Mouse (Mus musculus) lung, embryonic 14.5 days (tissue): Measurements from ENCODE around the gene Dnajc17. TPM values are rescaled to one million over a fixed set of nuclear protein-coding genes. Genes with fewer than 3 reads are reported as not detected.
A peak's percentile ranks its signal among the peaks of the same experiment; 100 is the strongest.

Experiments used
- ATAC-seq: fragments of 200-750 bp; cut with Nextera tagmentation; 2 replicates; pipeline ENCODE4 v1.8.0; 2017; ENCODE audit warnings: mild to moderate bottlenecking, moderate TSS enrichment, moderate library complexity; ENCODE audit not compliant: insufficient read depth
- DNase-seq: peaks from one replicate; pipeline ENCODE4 v3.0.0-alpha.2; 2015
- H3K27ac ChIP-seq: fragments of 300-500 bp; sonication (generic); 2 replicates; pipeline ENCODE4 v1.5.1; 2014; ENCODE audit warnings: low read depth, mild to moderate bottlenecking, moderate library complexity
- H3K27me3 ChIP-seq: fragments of 300-500 bp; sonication (generic); 2 replicates; pipeline ENCODE4 v1.6.1; 2014; ENCODE audit warnings: low read length, control low read depth; ENCODE audit not compliant: insufficient read depth
- H3K36me3 ChIP-seq: fragments of 300-500 bp; sonication (generic); 2 replicates; pipeline ENCODE4 v1.6.1; 2014; ENCODE audit warnings: control low read depth; ENCODE audit not compliant: insufficient read depth
- H3K4me1 ChIP-seq: fragments of 300-500 bp; sonication (generic); 2 replicates; pipeline ENCODE4 v1.6.1; 2014; ENCODE audit warnings: antibody characterized with exemption, control low read depth; ENCODE audit not compliant: insufficient read depth
- H3K4me2 ChIP-seq: fragments of 300-500 bp; sonication (generic); 2 replicates; pipeline ENCODE4 v1.6.1; 2014; ENCODE audit warnings: mild to moderate bottlenecking
- H3K4me3 ChIP-seq: fragments of 300-500 bp; sonication (generic); 2 replicates; pipeline ENCODE4 v1.5.1; 2014; ENCODE audit warnings: low read depth, low read length
- H3K9ac ChIP-seq: fragments of 300-500 bp; sonication (generic); 2 replicates; pipeline ENCODE4 v1.6.1; 2014
- H3K9me3 ChIP-seq: fragments of 300-500 bp; sonication (generic); 2 replicates; pipeline ENCODE4 v1.6.1; 2016; ENCODE audit warnings: low read depth, low read length, control low read depth
- CTCF ChIP-seq: IDR thresholded peaks from 2 replicates; pipeline ENCODE4 v1.5.1; 2016; ENCODE audit warnings: antibody characterized with exemption, low read depth
- WGBS: fragments of 180-500 bp; shearing (Covaris S2); extraction: QIAGEN DNeasy Blood & Tissue Kit; methylation state at CpG from one replicate; pipeline ENCODE4 v1.1.7; 2014; 5-methylcytosine and 5-hydroxymethylcytosine counted together
- polyA plus RNA-seq: library from polyadenylated mRNA; unstranded; fragments of >200 nt; fragmentation: Nextera tagmentation; extraction: Ambion mirVana; gene quantifications from 2 replicates; pipeline ENCODE4 v1.2.1, GENCODE M21; 2014

The Dnajc17 gene
- polyA plus RNA-seq, 1 experiment from 2014 or later: 19.0 TPM

DNA sequence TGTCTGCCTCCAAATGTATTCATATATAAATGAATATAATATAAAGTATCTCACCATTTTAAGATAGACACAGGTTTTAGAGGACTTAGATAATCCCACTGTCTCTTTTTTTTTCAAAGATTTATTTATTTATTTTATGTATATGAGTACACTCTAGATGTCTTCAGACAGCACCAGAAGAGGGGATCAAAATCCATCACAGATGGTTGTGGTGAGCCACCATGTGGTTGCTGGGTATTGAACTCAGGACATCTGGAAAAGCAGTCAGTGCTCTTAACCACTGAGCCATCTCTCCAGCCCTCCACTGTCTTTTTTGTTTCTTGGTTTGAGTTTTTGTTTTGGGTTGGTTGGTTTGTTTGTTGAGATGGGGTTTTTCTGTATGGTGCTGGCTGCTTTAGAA is 50.8 kb downstream of the Dnajc17 start:
- H3K27ac ChIP-seq: no peak overlapping the region
- ATAC-seq (no peak), DNase-seq (no peak)
- H3K4me3 ChIP-seq: no peak overlapping the region
- TF ChIP-seq CTCF: no peak
- H3K36me3 ChIP-seq: peaks cover 18% of the 10 kb centered on the region; the same call in 1 of the 2 replicates
- H3K27me3 ChIP-seq: no peaks in the 10 kb centered on the region
- H3K4me1 ChIP-seq: no peaks in the 10 kb centered on the region
- H3K9ac ChIP-seq: no peak overlapping the region
- no peak overlapping the region; the same call in 1 of the 2 replicates for H3K4me2 ChIP-seq
- H3K9me3 ChIP-seq: no peaks in the 10 kb centered on the region

DNA sequence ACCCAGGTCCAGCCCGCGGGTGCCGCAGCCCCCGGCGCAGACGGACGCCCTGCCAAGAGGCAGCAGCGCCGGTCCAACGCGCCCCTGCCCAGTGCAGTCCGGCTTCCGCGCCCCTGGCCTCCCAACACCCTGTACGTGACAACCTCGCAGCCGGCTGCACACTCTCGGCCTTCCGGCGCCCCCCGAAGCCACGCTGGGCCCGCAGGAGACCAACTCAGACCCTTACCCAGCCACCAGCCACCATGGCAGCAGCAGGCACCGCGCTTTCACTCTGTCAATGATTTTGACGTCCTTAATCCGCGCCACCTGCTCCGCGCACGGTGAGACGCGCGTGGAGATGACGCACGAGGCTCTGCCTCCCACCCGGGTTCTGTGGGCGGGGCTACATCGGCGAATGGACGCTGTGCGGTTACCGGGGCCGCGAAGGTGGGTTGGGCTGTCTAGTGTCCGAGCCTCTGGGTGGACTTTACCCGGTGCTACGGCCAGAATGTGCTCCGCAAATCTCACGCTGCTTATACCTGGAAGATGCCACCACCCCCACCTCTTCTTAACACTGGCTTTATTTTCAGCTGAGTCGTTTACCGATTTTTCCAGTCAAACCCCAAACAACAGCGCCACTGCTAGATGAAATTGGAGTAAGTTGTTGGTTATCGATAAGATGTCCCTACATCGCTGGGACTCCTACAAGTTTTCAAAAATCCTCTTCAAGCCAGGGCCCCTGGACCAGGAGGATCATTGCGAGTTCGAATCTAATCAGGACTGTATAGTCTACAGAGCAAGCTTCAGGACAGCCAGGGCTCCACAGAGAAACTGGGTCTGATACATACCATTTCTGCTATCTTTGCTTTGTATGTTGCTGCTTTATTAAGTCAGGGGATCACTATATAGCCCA is 51.7 kb downstream of the Dnajc17 start, which contains the start of gene Rmdn3:
Gene Rmdn3, minus strand, starts transcription at position 354 of the 892 bp plus-strand sequence.
- H3K4me3 ChIP-seq: peak within 1 kb of the TSS; percentile 98
- no peaks in the 10 kb centered on the region for H3K4me1 ChIP-seq
- ATAC-seq: peak; percentile 89
- WGBS: under 1% methylated on average over 57 of the region's 57 CpGs
- peaks cover 27% of the 10 kb centered on the region for H3K36me3 ChIP-seq
- peak; percentile 98 for DNase-seq
- H3K9me3 ChIP-seq: no peaks in the 10 kb centered on the region
- peak within 1 kb of the TSS; percentile 50 for H3K27ac ChIP-seq
- H3K4me2 ChIP-seq: peak within 1 kb of the TSS; percentile 80
- no peak for TF ChIP-seq CTCF
- no peaks in the 10 kb centered on the region for H3K27me3 ChIP-seq
- H3K9ac ChIP-seq: peak within 1 kb of the TSS; percentile 87

DNA sequence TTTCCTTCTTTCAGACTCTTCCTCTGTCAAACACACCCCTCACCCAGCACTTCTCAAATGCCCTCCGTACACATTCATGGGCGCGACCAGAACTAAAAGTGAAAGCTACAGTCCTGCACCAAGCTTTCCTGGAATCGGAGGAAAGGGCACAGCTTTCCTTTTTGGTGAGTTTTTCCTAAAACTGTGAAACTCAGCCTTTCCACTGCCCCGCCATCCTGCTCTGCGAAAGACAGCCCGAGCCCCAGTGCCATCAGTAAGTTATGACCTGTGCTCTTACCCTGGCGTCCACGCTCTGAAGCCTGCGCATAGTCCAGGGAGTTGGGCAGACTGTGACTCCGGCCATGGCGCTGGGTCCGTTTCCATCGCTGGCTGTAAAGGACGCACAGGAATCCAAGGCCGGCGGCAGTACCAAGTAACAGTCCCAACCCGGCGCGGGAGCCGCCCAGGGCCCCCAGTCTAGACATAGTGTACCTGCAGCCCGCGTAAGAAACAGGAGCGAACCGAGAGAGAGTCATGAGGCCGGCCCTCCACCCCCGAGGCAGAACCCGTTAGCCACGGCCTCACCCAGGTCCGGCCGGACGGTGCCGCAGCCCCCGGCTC is 52.4 kb downstream of the Dnajc17 start:
- no peaks in the 10 kb centered on the region for H3K4me1 ChIP-seq
- H3K27me3 ChIP-seq: no peaks in the 10 kb centered on the region
- 4% methylated on average over 34 of the region's 34 CpGs for WGBS
- ATAC-seq (no peak), DNase-seq (peak; percentile 28)
- peak overlapping the region; percentile 50; the same call in 1 of the 2 replicates for H3K27ac ChIP-seq
- no peak for TF ChIP-seq CTCF
- peak overlapping the region; percentile 98 for H3K4me3 ChIP-seq
- H3K9me3 ChIP-seq: no peaks in the 10 kb centered on the region
- peak overlapping the region; percentile 87 for H3K9ac ChIP-seq
- H3K4me2 ChIP-seq: peak overlapping the region; percentile 80
- peaks cover 34% of the 10 kb centered on the region for H3K36me3 ChIP-seq

DNA sequence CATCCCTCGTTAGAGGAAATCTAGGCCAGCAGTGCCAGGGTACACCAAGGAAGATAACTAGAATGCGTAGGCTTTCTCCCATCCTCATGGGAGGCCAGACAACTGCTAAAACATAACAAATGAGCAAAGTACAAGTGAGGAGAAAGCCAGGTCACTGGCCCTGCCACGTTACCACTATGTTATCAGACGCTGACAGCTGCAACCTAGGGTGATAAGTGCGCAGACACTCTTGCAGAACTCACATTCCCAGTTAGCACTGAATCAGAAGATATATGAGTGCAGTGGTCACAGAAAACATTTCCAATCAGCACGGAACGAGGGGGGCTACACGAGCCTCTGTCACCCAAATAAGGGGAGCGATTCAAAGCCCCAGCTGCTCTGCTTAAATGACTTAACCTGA is 53.2 kb downstream of the Dnajc17 start:
- H3K4me2 ChIP-seq: peak overlapping the region; percentile 80
- peak overlapping the region; percentile 98 for H3K4me3 ChIP-seq
- H3K9me3 ChIP-seq: no peaks in the 10 kb centered on the region
- no peak for TF ChIP-seq CTCF
- H3K36me3 ChIP-seq: peaks cover 42% of the 10 kb centered on the region
- DNase-seq (no peak), ATAC-seq (no peak)
- H3K9ac ChIP-seq: 0 out of 2 replicates have a peak overlapping the region, but pooled peaks have one; percentile 87
- 62% methylated on average over 9 of the region's 9 CpGs for WGBS
- no peaks in the 10 kb centered on the region for H3K4me1 ChIP-seq
- no peak overlapping the region for H3K27ac ChIP-seq
- no peaks in the 10 kb centered on the region for H3K27me3 ChIP-seq

DNA sequence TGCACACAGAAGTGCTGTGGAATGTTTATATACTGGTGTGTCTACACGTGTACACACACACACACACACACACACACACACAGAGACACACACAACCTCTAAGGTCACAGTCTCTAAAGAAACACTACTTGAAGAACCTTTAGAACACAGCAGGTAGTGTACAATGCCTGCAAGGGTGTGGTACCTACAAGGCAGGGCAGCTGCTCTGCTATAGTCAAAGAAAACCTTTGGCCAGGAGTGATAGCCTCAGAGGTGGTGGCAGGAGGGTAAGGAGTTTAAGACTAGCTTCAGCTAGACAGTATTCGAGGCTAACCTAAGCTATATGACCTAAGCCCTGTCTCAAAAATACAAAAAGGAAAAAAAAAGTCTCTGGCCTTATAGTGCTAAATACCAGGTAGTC is 53.9 kb downstream of the Dnajc17 start:
- H3K27me3 ChIP-seq: no peaks in the 10 kb centered on the region
- H3K36me3 ChIP-seq: peaks cover 48% of the 10 kb centered on the region
- no peaks in the 10 kb centered on the region for H3K4me1 ChIP-seq
- H3K4me2 ChIP-seq: peak overlapping the region; percentile 80; the same call in 1 of the 2 replicates
- no peaks in the 10 kb centered on the region for H3K9me3 ChIP-seq
- 69% methylated on average over 2 of the region's 2 CpGs for WGBS
- H3K4me3 ChIP-seq: no peak overlapping the region
- no peak for DNase-seq
- no peak for ATAC-seq
- no peak for TF ChIP-seq CTCF
- no peak overlapping the region for H3K9ac ChIP-seq
- H3K27ac ChIP-seq: no peak overlapping the region

DNA sequence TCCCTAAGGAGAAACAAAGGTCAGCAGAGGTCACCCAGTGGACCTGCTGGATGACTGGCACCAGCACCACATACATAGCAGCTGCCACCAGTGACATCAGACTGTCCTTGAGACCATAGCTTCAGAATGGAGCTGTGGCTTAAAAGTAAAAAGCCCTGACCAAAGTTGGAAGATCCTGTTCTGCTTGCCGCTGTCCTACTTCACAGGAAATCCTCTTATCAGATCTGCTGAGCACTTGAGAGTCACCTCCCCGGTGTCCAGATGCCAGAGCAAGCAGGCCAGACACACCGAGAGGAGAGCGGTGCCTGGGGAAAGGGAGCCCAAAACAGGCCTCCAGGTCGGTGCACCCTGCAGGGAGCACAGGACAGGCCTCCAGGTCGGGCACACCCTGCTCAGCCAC is 56.3 kb downstream of the Dnajc17 start:
- Histone ChIP-seq H3K27ac (no peak overlapping the region), H3K4me1 (no peaks in the 10 kb centered on the region), H3K9ac (no peak overlapping the region), H3K9me3 (no peaks in the 10 kb centered on the region), H3K4me3 (no peak overlapping the region), H3K27me3 (no peaks in the 10 kb centered on the region), H3K4me2 (no peak overlapping the region), H3K36me3 (peaks cover 61% of the 10 kb centered on the region)
- TF ChIP-seq CTCF: no peak
- 64% methylated on average over 6 of the region's 6 CpGs for WGBS
- ATAC-seq: no peak
- no peak for DNase-seq

DNA sequence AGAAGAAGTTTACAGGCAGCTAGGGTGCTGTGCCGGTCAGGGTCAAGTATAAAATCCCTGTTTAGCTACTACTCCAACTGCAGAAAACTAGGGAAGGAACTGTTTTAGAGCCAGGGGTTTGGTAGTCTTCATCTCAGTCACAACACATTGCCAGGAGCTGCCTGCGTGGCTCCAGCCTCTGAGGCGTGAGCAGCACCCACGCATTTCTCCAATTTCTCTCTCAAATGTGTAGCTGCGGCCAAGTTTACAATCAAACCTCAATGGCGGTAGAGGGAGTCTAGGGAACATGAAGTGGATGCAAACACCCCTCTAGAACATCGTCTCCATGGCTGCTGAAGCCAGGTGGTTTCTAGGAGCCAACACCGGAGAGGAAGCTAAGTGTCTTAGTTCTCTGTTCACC is 60.8 kb downstream of the Dnajc17 start:
- ATAC-seq: no peak
- Histone ChIP-seq H3K4me2 (no peak overlapping the region), H3K9me3 (no peaks in the 10 kb centered on the region), H3K27me3 (no peaks in the 10 kb centered on the region), H3K27ac (no peak overlapping the region), H3K36me3 (peaks cover 81% of the 10 kb centered on the region), H3K4me1 (no peaks in the 10 kb centered on the region), H3K9ac (no peak overlapping the region), H3K4me3 (no peak overlapping the region)
- TF ChIP-seq CTCF: no peak
- no peak for DNase-seq
- 91% methylated on average over 8 of the region's 8 CpGs for whole genome bisulfite sequencing
